Mouse (Mus musculus): Measurements from ENCODE around the gene Plod1. TPM values are rescaled to one million over a fixed set of nuclear protein-coding genes. Genes with fewer than 3 reads are reported as not detected.

Gene Plod1
- polyA plus RNA-seq, 1 experiment = 101 TPM

DNA sequence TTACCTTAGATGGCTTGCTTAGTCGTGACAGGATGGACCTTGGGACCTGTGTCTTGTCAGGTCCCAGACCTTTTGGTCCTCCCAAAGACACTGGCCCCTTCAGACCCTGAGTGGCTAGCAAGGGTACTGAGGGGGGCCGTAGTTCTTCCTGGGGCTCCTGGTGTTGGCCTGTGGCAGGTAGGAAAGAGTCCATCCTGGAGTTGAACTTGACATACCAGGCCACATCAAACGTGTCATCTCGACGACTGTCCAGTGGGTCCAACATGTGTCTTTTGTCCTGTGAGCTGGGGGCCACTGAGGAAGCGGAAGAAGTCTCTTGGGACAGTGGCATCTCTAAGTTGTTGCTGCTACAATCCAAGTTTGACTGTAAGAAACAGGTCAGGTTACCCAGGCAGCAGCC lies 70.9 kb downstream of the Plod1 start:
- no peak overlapping the region for H3K4me3 ChIP-seq (ENCODE audit: insufficient read depth, low read length)
- no peak overlapping the region for H3K27ac ChIP-seq (ENCODE audit: insufficient read depth, low read depth, low read length)
- 0 out of 2 replicates have a peak, but pooled peaks cover 3% of the 10 kb centered on the region for H3K4me1 ChIP-seq (ENCODE audit: control insufficient read depth, insufficient read depth, low read length)
- TF ChIP-seq CTCF (IDR thresholded peaks at IDR 0.05; ENCODE audit: low read depth, low read length) (no peak), POLR2A (IDR thresholded peaks at IDR 0.05; ENCODE audit: borderline replicate concordance, low read depth, low read length) (no peak)

DNA sequence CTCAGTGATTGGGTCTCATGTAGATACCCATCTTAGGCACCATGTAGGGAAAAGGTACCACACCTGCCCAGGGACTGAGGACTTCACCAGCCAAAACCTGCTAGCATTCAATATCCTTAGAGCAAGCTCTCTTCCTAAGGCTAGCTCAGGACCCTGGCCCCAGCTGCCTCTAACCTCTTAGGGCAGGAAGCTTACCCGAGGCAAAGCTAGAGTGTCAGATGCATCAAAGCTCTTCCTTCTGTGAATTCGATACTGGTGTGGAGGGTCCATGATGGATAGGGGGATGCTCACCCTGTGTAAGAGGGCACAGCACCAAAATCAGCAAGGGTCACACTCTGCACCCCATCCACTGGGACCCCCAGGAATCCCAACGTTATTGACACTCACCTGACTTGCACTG lies 74.5 kb downstream of the Plod1 start:
- Histone ChIP-seq H3K4me1 (ENCODE audit: control insufficient read depth, insufficient read depth, low read length) (peaks cover 5% of the 10 kb centered on the region; the same call in 1 of the 2 replicates), H3K27ac (ENCODE audit: insufficient read depth, low read depth, low read length) (no peak overlapping the region), H3K4me3 (ENCODE audit: insufficient read depth, low read length) (no peak overlapping the region)
- TF ChIP-seq CTCF (IDR thresholded peaks at IDR 0.05; ENCODE audit: low read depth, low read length) = no peak
- TF ChIP-seq POLR2A (IDR thresholded peaks at IDR 0.05; ENCODE audit: borderline replicate concordance, low read depth, low read length) = no peak

Other genes starting within 250 kb of the Plod1 start
- gene Zfp534, start 234.2 kb downstream of the Plod1 start, polyA plus RNA-seq (2012; ENCODE audit: insufficient read depth, insufficient read length, missing spikeins) = not detected in 2 replicates
- 34.6 and 38.2 TPM in 2 replicates for gene Zfp984, start 127.0 kb downstream of the Plod1 start, polyA plus RNA-seq (2012; ENCODE audit: insufficient read depth, insufficient read length, missing spikeins)
- 8.9 and 13.4 TPM in 2 replicates for gene Zfp933, start 88.4 kb downstream of the Plod1 start, polyA plus RNA-seq (2012; ENCODE audit: insufficient read depth, insufficient read length, missing spikeins)
- 37.6 and 37.7 TPM in 2 replicates for gene Miip, start 68.0 kb downstream of the Plod1 start, polyA plus RNA-seq (2012; ENCODE audit: insufficient read depth, insufficient read length, missing spikeins)
- 2.2 and 2.9 TPM in 2 replicates for gene Fv1, start 67.8 kb downstream of the Plod1 start, polyA plus RNA-seq (2012; ENCODE audit: insufficient read depth, insufficient read length, missing spikeins)
- gene Mfn2, start 32.1 kb downstream of the Plod1 start, polyA plus RNA-seq (2012; ENCODE audit: insufficient read depth, insufficient read length, missing spikeins) = 21.6 and 25.6 TPM in 2 replicates
- 57.5 and 59.0 TPM in 2 replicates for gene 2510039O18Rik, start 4.1 kb upstream of the Plod1 start, polyA plus RNA-seq (2012; ENCODE audit: insufficient read depth, insufficient read length, missing spikeins)
- not detected in 2 replicates for gene Nppb, start 49.0 kb upstream of the Plod1 start, polyA plus RNA-seq (2012; ENCODE audit: insufficient read depth, insufficient read length, missing spikeins)
- not detected in 2 replicates for gene Nppa, start 64.0 kb upstream of the Plod1 start, polyA plus RNA-seq (2012; ENCODE audit: insufficient read depth, insufficient read length, missing spikeins)
- 8.2 and 9.0 TPM in 2 replicates for gene Clcn6, start 102.1 kb upstream of the Plod1 start, polyA plus RNA-seq (2012; ENCODE audit: insufficient read depth, insufficient read length, missing spikeins)
- 59.0 and 67.2 TPM in 2 replicates for gene Mthfr, start 102.3 kb upstream of the Plod1 start, polyA plus RNA-seq (2012; ENCODE audit: insufficient read depth, insufficient read length, missing spikeins)
- 34.0 and 34.7 TPM in 2 replicates for gene Agtrap, start 151.3 kb upstream of the Plod1 start, polyA plus RNA-seq (2012; ENCODE audit: insufficient read depth, insufficient read length, missing spikeins)
- gene Mad2l2, start 193.6 kb upstream of the Plod1 start, polyA plus RNA-seq (2012; ENCODE audit: insufficient read depth, insufficient read length, missing spikeins) = 30.5 and 30.6 TPM in 2 replicates
- 0.20 TPM in 1 of 2 replicates, not detected in the other for gene Draxin, start 193.9 kb upstream of the Plod1 start, polyA plus RNA-seq (2012; ENCODE audit: insufficient read depth, insufficient read length, missing spikeins)
- gene Fbxo6, start 215.4 kb upstream of the Plod1 start, polyA plus RNA-seq (2012; ENCODE audit: insufficient read depth, insufficient read length, missing spikeins) = 34.9 and 37.8 TPM in 2 replicates
- 5.9 and 8.3 TPM in 2 replicates for gene Fbxo44, start 223.7 kb upstream of the Plod1 start, polyA plus RNA-seq (2012; ENCODE audit: insufficient read depth, insufficient read length, missing spikeins)
- 0.43 TPM in 1 of 2 replicates, not detected in the other for gene Fbxo2, start 223.9 kb upstream of the Plod1 start, polyA plus RNA-seq (2012; ENCODE audit: insufficient read depth, insufficient read length, missing spikeins)

Measured in bone marrow macrophage, adult 2 months (primary cell).